Mouse (Mus musculus) heart, postnatal 0 days (tissue): ENCODE results near the gene Sit1. TPM values are rescaled to one million over a fixed set of nuclear protein-coding genes. Genes with fewer than 3 reads are reported as not detected.
"Not testable (repeated sequence)": the region's sequence is repeated elsewhere in the genome, so short reads cannot be mapped to it uniquely, and the experiment has no call there.

Source experiments
- ATAC-seq: fragments of 200-750 bp; cut with Nextera tagmentation; 2 replicates; pipeline ENCODE4 v1.8.0; 2017; ENCODE audit warnings: low read depth, moderate number of reproducible peaks, moderate library complexity; ENCODE audit not compliant: insufficient read depth
- DNase-seq: peaks from one replicate; pipeline ENCODE4 v3.0.0-alpha.2; 2016; ENCODE audit warnings: low spot score
- H3K27ac ChIP-seq: fragments of 300-500 bp; sonication (generic); 2 replicates; pipeline ENCODE4 v1.5.1; 2014; ENCODE audit warnings: low read depth, mild to moderate bottlenecking
- H3K27me3 ChIP-seq: fragments of 300-500 bp; sonication (generic); 2 replicates; pipeline ENCODE4 v1.6.1; 2014; ENCODE audit warnings: low read length, mixed read lengths; ENCODE audit not compliant: control insufficient read depth, insufficient read depth
- H3K36me3 ChIP-seq: fragments of 300-500 bp; sonication (generic); replicated peaks from 2 replicates; pipeline ENCODE4 v1.6.1; 2014; ENCODE audit warnings: low read length, mixed read lengths; ENCODE audit not compliant: control insufficient read depth, insufficient read depth
- H3K4me1 ChIP-seq: fragments of 300-500 bp; sonication (generic); 2 replicates; pipeline ENCODE4 v1.6.1; 2014; ENCODE audit warnings: antibody characterized with exemption; ENCODE audit not compliant: control insufficient read depth, insufficient read depth
- H3K4me2 ChIP-seq: fragments of 300-500 bp; sonication (generic); 2 replicates; pipeline ENCODE4 v1.6.1; 2014; ENCODE audit warnings: low read depth, mild to moderate bottlenecking, low read length, moderate library complexity
- H3K4me3 ChIP-seq: fragments of 300-500 bp; sonication (generic); 2 replicates; pipeline ENCODE4 v1.5.1; 2014; ENCODE audit warnings: low read depth, low read length
- H3K9ac ChIP-seq: fragments of 300-500 bp; sonication (generic); replicated peaks from 2 replicates; pipeline ENCODE4 v1.6.1; 2014; ENCODE audit warnings: low read depth, low read length, mixed read lengths
- H3K9me3 ChIP-seq: fragments of 300-500 bp; sonication (generic); replicated peaks from 2 replicates; pipeline ENCODE4 v1.6.1; 2016; ENCODE audit warnings: low read length; ENCODE audit not compliant: control insufficient read depth
- CTCF ChIP-seq: IDR thresholded peaks from 2 replicates; pipeline ENCODE4 v1.5.1; 2016; ENCODE audit warnings: antibody characterized with exemption, control low read depth, low read depth
- EP300 ChIP-seq: IDR thresholded peaks from 2 replicates; pipeline ENCODE4 v1.6.1; 2016; ENCODE audit warnings: antibody characterized with exemption, low read depth
- WGBS: fragments of 180-500 bp; shearing (Covaris S2); extraction: QIAGEN DNeasy Blood & Tissue Kit; methylation state at CpG from one replicate; pipeline ENCODE4 v1.1.7; 2014; 5-methylcytosine and 5-hydroxymethylcytosine counted together
- polyA plus RNA-seq: library from polyadenylated mRNA; unstranded; fragments of >200 nt; fragmentation: Nextera tagmentation; extraction: Ambion mirVana; gene quantifications from 2 replicates; pipeline ENCODE4 v1.2.1, GENCODE M21; 2015
- total RNA-seq: library from RNA; depleted of rRNA; stranded (reverse); fragments of >200 nt; gene quantifications from 2 replicates; pipeline ENCODE4 v1.2.3, GENCODE M21; 2014; ENCODE audit warnings: low replicate concordance

Gene Sit1
- total and polyA plus RNA-seq, 2 experiments from 2014 or later, result not detected

DNA sequence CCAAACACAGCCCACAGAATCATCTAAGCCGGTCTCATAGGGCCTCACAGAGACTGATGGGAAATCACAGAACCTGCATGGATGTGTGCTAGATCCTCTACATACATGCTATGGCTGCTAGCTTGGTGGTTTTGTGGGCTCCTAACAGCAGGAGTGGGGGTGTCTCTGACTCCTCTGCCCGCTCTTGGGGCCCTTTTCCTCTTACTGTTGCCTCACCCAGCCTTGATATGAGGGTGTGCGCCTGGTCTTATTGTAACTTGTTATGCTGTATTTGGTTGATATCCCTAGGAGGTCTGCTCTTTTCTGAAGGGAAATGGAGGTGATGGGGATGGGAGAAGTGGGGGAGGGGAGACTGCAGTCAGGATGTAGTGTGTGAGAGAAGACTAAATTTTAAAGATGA is 6.1 kb upstream of the Sit1 start:
- Histone ChIP-seq H3K27me3 (no peaks in the 10 kb centered on the region), H3K9me3 (no peaks in the 10 kb centered on the region), H3K27ac (no peak overlapping the region), H3K9ac (no peak overlapping the region), H3K4me3 (no peak overlapping the region), H3K4me2 (no peak overlapping the region), H3K4me1 (peaks cover 9% of the 10 kb centered on the region), H3K36me3 (no peaks in the 10 kb centered on the region)
- 88% methylated on average over 3 of the region's 3 CpGs for WGBS
- no peak for TF ChIP-seq EP300
- TF ChIP-seq CTCF, result no peak
- no peak for ATAC-seq
- no peak for DNase-seq

- not testable (repeated sequence) for H3K9ac ChIP-seq, DNase-seq, H3K36me3 ChIP-seq, ATAC-seq, H3K4me3 ChIP-seq, H3K27ac ChIP-seq, H3K9me3 ChIP-seq, H3K4me1 ChIP-seq, H3K4me2 ChIP-seq, H3K27me3 ChIP-seq
- WGBS, result 89% methylated on average over 5 of the region's 5 CpGs
- TF ChIP-seq CTCF, result peak; percentile 7; the same call in 1 of the 2 replicates
These were observed 2.1 kb upstream of the Sit1 start for GRCm38 (mm10) chr4:43485666-43486065.

- no peaks in the 10 kb centered on the region for H3K36me3 ChIP-seq
- H3K27me3 ChIP-seq, result no peaks in the 10 kb centered on the region
- WGBS, result 54% methylated on average over 10 of the region's 10 CpGs
- H3K4me2 ChIP-seq, result peak overlapping the region; percentile 25; the same call in 1 of the 2 replicates
- no peak for ATAC-seq
- no peak for DNase-seq
- TF ChIP-seq CTCF, result no peak
- TF ChIP-seq EP300, result no peak
- H3K4me3 ChIP-seq, result peak overlapping the region; percentile 15; the same call in 1 of the 2 replicates
- no peaks in the 10 kb centered on the region for H3K9me3 ChIP-seq
- H3K27ac ChIP-seq, result no peak overlapping the region; the same call in 1 of the 2 replicates
- no peaks in the 10 kb centered on the region for H3K4me1 ChIP-seq
- H3K9ac ChIP-seq, result no peak overlapping the region; the same call in 1 of the 2 replicates
These were observed 943 bp downstream of the Sit1 start for GRCm38 (mm10) chr4:43482591-43482990.

DNA sequence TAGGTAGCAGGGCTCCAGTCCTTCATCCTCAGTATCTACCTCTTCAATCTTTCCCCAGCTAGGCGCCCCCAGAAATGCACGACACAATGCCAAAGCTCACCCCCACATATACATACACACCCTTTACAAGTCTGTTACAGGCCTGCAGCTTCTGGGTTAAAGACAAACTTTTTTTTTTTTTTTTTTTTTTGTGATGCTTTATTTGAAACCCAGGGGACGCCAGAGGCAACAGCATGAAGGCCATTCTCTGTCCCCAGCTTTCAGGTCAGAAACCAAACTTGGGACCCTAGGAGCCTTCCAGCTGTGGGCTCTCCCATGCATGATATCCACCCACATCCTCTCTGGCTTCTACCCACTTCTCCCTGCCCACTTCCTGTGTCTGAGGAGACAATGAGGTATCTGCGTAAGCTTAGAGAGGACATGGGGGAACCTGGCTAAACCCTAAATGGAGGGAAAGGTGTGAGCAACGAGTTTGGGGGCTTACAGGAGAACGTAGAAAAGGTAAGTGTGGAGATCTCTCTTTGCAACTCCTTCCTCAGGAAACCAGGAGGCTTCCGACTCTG is 1.6 kb downstream of the Sit1 start:
- Histone ChIP-seq H3K9ac (no peak overlapping the region), H3K4me3 (peak overlapping the region; percentile 15; the same call in 1 of the 2 replicates), H3K4me2 (peak overlapping the region; percentile 25; the same call in 1 of the 2 replicates), H3K36me3 (no peaks in the 10 kb centered on the region), H3K27ac (no peak overlapping the region; the same call in 1 of the 2 replicates), H3K9me3 (no peaks in the 10 kb centered on the region), H3K27me3 (no peaks in the 10 kb centered on the region), H3K4me1 (no peaks in the 10 kb centered on the region)
- TF ChIP-seq CTCF (no peak), EP300 (no peak)
- no peak for DNase-seq
- no peak for ATAC-seq
- 58% methylated on average over 7 of the region's 7 CpGs for WGBS

DNA sequence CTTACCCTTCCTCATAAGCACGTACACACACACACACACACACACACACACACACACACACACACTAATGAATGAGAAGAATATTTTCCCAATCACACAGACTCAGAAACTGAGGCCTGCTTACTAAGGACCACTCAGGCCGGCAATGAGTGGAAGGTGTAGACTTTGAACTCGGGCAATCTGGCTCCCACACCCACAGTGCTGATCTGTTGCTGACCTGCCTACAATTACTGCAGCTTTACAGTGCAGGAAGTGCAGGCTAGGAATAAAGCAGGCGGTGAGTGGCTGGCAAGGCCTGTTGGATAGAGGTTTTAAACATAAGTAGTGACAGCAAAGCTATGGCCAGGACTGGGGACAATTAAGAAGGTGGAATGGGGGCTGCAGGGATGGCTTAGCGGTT is 2.5 kb downstream of the Sit1 start:
- 78% methylated on average over 5 of the region's 5 CpGs for WGBS
- Histone ChIP-seq H3K27ac (no peak overlapping the region), H3K27me3 (no peaks in the 10 kb centered on the region), H3K4me3 (no peak overlapping the region), H3K36me3 (no peaks in the 10 kb centered on the region), H3K4me1 (no peaks in the 10 kb centered on the region), H3K9ac (no peak overlapping the region), H3K4me2 (no peak overlapping the region), H3K9me3 (no peaks in the 10 kb centered on the region)
- ATAC-seq, result no peak
- DNase-seq, result no peak
- TF ChIP-seq CTCF (no peak), EP300 (no peak)
